Mouse (Mus musculus) skeletal muscle tissue, adult 2 months (tissue): ENCODE results near the gene Dad1.
"Not testable (repeated sequence)": the region's sequence is repeated elsewhere in the genome, so short reads cannot be mapped to it uniquely, and the experiment has no call there.

ENCODE experiments used
- DNase-seq: peaks from one replicate; pipeline ENCODE4 v3.0.0-alpha.2; 2012; ENCODE audit warnings: low read depth, low spot score

Gene Dad1

GRCm38 (mm10) chr14:54249326-54249725 lies 4.6 kb downstream of the Dad1 start:
- no peak for DNase-seq

- no peak for DNase-seq
Observed at GRCm38 (mm10) chr14:54246232-54246631, 7.7 kb downstream of the Dad1 start.

GRCm38 (mm10) chr14:54244183-54244582 lies 9.7 kb downstream of the Dad1 start:
- DNase-seq = no peak

- no peak for DNase-seq
Observed at GRCm38 (mm10) chr14:54240542-54240941, 13.4 kb downstream of the Dad1 start.

GRCm38 (mm10) chr14:54239002-54239736 lies 14.7 kb downstream of the Dad1 start:
- DNase-seq = peak; percentile 63

GRCm38 (mm10) chr14:54236881-54237280 lies 17.0 kb downstream of the Dad1 start:
- DNase-seq = no peak

GRCm38 (mm10) chr14:54235825-54236540 lies 17.9 kb downstream of the Dad1 start:
- DNase-seq = no peak

- no peak for DNase-seq
Observed at GRCm38 (mm10) chr14:54234231-54235040, 19.5 kb downstream of the Dad1 start.

- no peak for DNase-seq
Observed at GRCm38 (mm10) chr14:54233559-54234143, 20.3 kb downstream of the Dad1 start.

- DNase-seq = peak; percentile 52
Observed at GRCm38 (mm10) chr14:54232811-54233558, 20.9 kb downstream of the Dad1 start.

- no peak for DNase-seq
Observed at GRCm38 (mm10) chr14:54232143-54232542, 21.8 kb downstream of the Dad1 start.

GRCm38 (mm10) chr14:54231176-54231956 lies 22.5 kb downstream of the Dad1 start:
- DNase-seq = no peak

GRCm38 (mm10) chr14:54230638-54231150 lies 23.2 kb downstream of the Dad1 start:
- DNase-seq = no peak

- DNase-seq = not testable (repeated sequence)
Observed at GRCm38 (mm10) chr14:54229849-54230248, 24.1 kb downstream of the Dad1 start.

- no peak for DNase-seq
Observed at GRCm38 (mm10) chr14:54228933-54229713, 24.8 kb downstream of the Dad1 start.

GRCm38 (mm10) chr14:54228501-54228900 lies 25.4 kb downstream of the Dad1 start:
- DNase-seq = no peak

- DNase-seq = peak; percentile 47
Observed at GRCm38 (mm10) chr14:54227911-54228451, 25.9 kb downstream of the Dad1 start.

- peak; percentile 75 for DNase-seq
Observed at GRCm38 (mm10) chr14:54226911-54227811, 26.7 kb downstream of the Dad1 start.
